Mouse (Mus musculus): Measurements from ENCODE around the gene Ubald2. TPM values are rescaled to one million over a fixed set of nuclear protein-coding genes. Genes with fewer than 3 reads are reported as not detected.
A peak's percentile ranks its signal among the peaks of the same experiment; 100 is the strongest.
"Not testable (repeated sequence)": the region's sequence is repeated elsewhere in the genome, so short reads cannot be mapped to it uniquely, and the experiment has no call there.

The Ubald2 gene
- polyA plus RNA-seq, 1 experiment from 2014 or later: 50.7 TPM

DNA sequence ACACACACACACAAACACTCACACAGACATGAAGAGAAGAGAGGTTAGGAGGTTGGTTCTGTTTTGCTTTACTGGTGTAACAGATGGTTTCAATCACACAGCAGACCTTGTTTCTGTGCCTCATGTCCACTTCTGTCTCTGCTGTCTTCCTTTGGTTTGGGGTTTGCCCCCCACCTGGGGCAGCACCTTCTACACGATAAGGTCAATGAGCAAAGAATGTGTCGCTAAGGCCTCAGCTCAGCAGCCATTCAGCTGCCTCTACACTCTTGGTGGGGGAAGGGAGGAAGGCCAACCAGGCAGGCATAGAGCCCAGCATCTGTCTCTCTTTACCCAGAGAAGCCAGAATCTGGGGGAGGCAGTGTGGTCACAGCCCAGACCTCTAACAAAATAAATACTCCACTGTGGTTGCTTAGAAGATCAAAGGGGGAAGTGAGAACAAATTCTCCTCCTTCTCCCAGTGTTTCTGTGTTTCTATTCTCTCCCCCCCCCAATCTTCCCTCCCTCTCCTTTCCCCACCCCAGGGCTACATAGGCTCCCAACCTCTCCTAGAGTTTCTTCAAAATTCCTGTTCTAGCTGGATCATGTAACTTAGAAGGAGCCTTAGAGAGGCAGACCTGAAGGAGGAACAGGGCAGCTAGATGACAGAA lies 15.6 kb upstream of the Ubald2 start:
- 20% methylated on average over 2 of the region's 2 CpGs for WGBS
- H3K4me2 ChIP-seq (replicated peaks): no peak overlapping the region
- H3K36me3 ChIP-seq: no peaks in the 10 kb centered on the region
- no peak for ATAC-seq
- peaks cover 14% of the 10 kb centered on the region for H3K4me1 ChIP-seq (replicated peaks)
- H3K4me3 ChIP-seq (replicated peaks): no peak overlapping the region
- no peak overlapping the region for H3K9ac ChIP-seq
- H3K9me3 ChIP-seq: no peaks in the 10 kb centered on the region
- no peaks in the 10 kb centered on the region for H3K27me3 ChIP-seq (replicated peaks)
- peak overlapping the region; percentile 1; the same call in 1 of the 2 replicates for H3K27ac ChIP-seq

DNA sequence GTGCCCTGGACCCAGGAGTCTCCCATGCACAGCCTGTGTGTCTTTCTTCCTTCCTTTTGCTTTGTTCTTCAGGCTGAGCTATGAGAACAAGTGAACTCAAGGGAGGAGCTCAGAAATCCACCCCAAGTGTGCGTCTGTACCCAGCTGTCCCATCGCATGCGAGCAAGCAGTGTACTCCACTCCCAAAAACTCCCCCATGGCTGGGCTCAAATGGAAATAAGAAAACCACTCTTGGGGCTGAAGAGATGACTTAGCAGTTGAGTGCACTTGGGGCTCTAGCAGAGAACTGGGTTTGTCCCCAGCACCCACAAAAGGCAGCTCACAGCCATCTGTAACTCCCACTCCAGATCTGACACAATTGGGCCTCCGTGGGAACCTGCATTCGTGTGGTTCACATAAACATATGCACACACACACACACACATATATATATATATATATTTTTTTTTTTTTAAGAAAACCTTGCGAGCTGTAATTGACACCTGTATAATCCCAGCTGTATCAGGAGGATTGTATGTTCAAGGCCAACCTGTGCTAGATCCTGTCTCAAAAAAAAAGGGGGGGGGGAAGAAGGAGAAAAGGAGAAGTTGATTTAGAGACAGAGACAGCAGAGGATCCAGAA lies 14.9 kb upstream of the Ubald2 start:
- H3K9me3 ChIP-seq: no peaks in the 10 kb centered on the region
- no peak overlapping the region for H3K4me2 ChIP-seq (replicated peaks)
- no peaks in the 10 kb centered on the region for H3K36me3 ChIP-seq
- H3K9ac ChIP-seq: no peak overlapping the region
- H3K4me3 ChIP-seq (replicated peaks): no peak overlapping the region
- H3K27me3 ChIP-seq (replicated peaks): no peaks in the 10 kb centered on the region
- peak overlapping the region; percentile 1; the same call in 1 of the 2 replicates for H3K27ac ChIP-seq
- H3K4me1 ChIP-seq (replicated peaks): peaks cover 16% of the 10 kb centered on the region
- 67% methylated on average over 6 of the region's 6 CpGs for WGBS
- no peak for ATAC-seq

DNA sequence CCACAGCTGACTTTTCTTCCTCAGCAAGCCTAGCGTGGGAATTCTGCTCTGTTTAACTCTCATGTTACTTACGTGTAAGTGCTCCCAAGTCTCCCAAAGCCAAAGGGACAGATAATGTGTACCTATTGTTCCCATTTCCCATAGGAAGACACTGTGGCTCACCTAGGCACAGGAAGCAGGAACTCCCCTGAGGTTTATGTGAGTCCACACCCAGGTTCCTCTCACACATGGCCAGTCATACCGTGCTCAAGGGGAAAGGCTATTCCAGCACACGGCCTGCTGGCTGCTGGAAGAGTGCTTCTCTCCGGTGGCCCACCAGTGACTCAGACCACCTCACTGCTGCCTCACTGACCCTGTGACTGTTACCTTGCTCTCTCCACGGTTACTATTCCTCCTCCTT lies 12.8 kb upstream of the Ubald2 start:
- no peak for ATAC-seq
- Histone ChIP-seq H3K27ac (no peak overlapping the region), H3K27me3 (replicated peaks) (no peaks in the 10 kb centered on the region), H3K9ac (no peak overlapping the region; the same call in 1 of the 2 replicates), H3K9me3 (no peaks in the 10 kb centered on the region), H3K4me3 (replicated peaks) (no peak overlapping the region), H3K4me2 (replicated peaks) (no peak overlapping the region), H3K36me3 (no peaks in the 10 kb centered on the region), H3K4me1 (replicated peaks) (peaks cover 16% of the 10 kb centered on the region)
- 67% methylated on average over 6 of the region's 6 CpGs for WGBS

- Histone ChIP-seq H3K4me2 (replicated peaks) (no peak overlapping the region), H3K27ac (no peak overlapping the region), H3K27me3 (replicated peaks) (no peaks in the 10 kb centered on the region), H3K9me3 (no peaks in the 10 kb centered on the region), H3K4me1 (replicated peaks) (peaks cover 10% of the 10 kb centered on the region; the same call in 1 of the 2 replicates), H3K36me3 (no peaks in the 10 kb centered on the region), H3K9ac (no peak overlapping the region), H3K4me3 (replicated peaks) (no peak overlapping the region)
- WGBS: 83% methylated on average over 2 of the region's 2 CpGs
- ATAC-seq: no peak
Measured at GRCm38 (mm10) chr11:116422562-116422961, 11.3 kb upstream of the Ubald2 start.

DNA sequence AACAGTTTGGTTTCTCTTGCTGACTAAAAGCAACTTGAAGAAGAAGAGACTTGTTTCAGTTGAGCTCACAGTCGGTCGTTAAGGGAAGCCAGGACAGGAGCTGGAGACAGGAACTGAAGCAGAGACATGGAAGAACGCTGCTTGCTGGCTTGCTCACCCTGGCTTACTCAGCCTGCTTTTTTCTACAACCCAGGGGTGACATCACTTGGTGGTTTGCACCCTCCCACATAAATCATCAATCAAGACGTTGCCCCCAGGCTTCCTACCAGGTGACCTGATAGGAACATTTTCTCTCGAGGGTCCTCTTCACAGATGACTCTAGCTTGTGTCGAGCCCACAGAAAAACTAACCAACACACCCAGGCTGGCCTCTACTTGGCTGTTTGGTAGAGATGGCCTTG lies 10.7 kb upstream of the Ubald2 start:
- no peaks in the 10 kb centered on the region for H3K36me3 ChIP-seq
- 80% methylated on average over 6 of the region's 6 CpGs for WGBS
- H3K9me3 ChIP-seq: no peaks in the 10 kb centered on the region
- ATAC-seq: no peak
- H3K27me3 ChIP-seq (replicated peaks): no peaks in the 10 kb centered on the region
- no peak overlapping the region for H3K27ac ChIP-seq
- H3K9ac ChIP-seq: no peak overlapping the region
- H3K4me1 ChIP-seq (replicated peaks): peaks cover 9% of the 10 kb centered on the region; the same call in 1 of the 2 replicates
- no peak overlapping the region for H3K4me2 ChIP-seq (replicated peaks)
- no peak overlapping the region for H3K4me3 ChIP-seq (replicated peaks)

DNA sequence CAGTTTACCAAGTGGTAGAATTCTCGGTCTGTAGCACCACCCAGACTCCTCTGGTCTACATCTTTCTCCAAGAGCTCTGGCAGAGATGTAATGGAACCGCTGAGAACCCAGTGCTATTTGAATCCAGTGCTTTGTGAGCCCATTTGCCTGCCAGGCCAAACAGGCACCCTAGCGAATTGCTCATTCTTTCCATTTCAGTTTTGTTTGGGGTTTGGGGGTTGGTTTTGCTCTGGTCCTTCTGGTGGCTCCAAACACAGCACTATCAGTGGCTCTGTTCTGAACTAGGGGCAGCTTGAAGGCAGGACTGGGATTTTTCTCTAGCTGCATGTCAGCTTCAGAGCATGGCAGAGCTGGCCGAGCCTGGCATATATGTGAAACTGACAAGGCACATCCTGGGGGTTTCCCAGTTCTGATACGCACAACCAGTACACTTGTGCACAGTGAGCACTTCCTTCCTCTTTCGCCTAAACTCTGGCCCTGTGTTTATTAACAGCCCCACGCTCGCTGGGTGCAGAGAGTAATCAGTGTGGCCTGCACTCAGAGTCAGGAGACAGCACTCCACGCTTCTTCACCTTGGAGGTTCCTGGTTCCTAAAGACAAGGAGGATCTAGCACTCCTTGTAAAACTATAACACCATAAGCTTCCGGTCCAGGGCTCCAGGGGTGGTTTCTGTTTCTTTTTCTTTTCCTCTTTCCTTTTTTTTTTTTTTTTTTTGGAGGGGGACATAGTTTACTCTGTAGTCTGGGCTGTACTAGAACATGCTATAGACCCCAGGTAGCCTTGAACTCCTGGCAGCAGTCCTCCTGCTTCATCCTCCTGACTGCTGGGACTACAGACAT lies 9.9 kb upstream of the Ubald2 start:
- Histone ChIP-seq H3K27me3 (replicated peaks) (no peaks in the 10 kb centered on the region), H3K9ac (no peak overlapping the region), H3K4me3 (replicated peaks) (no peak overlapping the region), H3K4me2 (replicated peaks) (no peak overlapping the region), H3K27ac (no peak overlapping the region), H3K9me3 (no peaks in the 10 kb centered on the region), H3K36me3 (no peaks in the 10 kb centered on the region), H3K4me1 (replicated peaks) (peaks cover 7% of the 10 kb centered on the region; the same call in 1 of the 2 replicates)
- no peak for ATAC-seq
- WGBS: 64% methylated on average over 10 of the region's 10 CpGs

DNA sequence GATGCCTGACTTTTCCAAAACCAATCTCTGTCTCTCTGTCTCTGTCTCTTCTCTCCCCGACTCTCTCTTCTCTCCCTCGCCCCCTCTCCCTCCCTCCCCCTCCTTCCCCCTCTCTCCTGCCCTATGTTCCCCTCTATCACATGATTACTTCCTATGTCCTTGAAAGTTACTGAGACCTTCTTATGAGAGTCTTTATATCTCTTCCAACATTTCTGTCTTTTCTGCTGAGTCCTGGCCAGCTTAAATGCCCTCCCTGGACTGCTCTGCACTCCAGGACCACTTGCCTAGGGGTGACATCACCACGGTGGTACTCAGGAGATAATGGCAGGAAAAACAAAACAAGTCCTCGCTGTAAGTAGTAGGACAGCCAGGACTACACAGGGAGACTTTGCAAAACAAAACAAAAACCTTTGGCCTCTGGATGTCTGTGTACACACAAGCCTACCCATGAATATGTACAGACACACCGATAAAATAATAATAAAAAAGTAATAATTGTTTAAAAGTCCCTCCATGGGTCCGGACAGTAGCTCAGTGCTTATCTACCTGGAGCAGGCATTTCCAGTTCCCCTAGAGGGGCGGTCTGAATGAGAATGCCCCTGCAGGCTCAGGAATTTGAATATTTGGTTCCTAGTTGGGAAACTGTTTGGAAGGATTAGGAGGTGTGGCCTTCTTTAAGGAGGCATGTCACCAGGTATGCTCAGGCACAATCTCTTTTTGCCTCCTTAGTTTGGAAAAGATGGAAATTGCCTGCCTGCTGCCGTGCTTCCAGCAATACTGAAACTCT lies 9.1 kb upstream of the Ubald2 start:
- H3K27ac ChIP-seq: no peak overlapping the region
- H3K9me3 ChIP-seq: no peaks in the 10 kb centered on the region
- H3K36me3 ChIP-seq: no peaks in the 10 kb centered on the region
- H3K4me3 ChIP-seq (replicated peaks): no peak overlapping the region
- no peak for ATAC-seq
- H3K27me3 ChIP-seq (replicated peaks): no peaks in the 10 kb centered on the region
- no peak overlapping the region for H3K9ac ChIP-seq
- no peak overlapping the region for H3K4me2 ChIP-seq (replicated peaks)
- peaks cover 7% of the 10 kb centered on the region; the same call in 1 of the 2 replicates for H3K4me1 ChIP-seq (replicated peaks)
- 43% methylated on average over 8 of the region's 8 CpGs for WGBS

- ATAC-seq: not testable (repeated sequence)
- WGBS: 82% methylated on average over 11 of the region's 11 CpGs
Measured at GRCm38 (mm10) chr11:116426328-116426727, 7.6 kb upstream of the Ubald2 start.

GRCm38 (mm10) chr11:116426852-116427575 lies 6.9 kb upstream of the Ubald2 start:
- Histone ChIP-seq H3K4me3 (replicated peaks) (no peak overlapping the region), H3K27me3 (replicated peaks) (no peaks in the 10 kb centered on the region), H3K9me3 (no peaks in the 10 kb centered on the region), H3K4me2 (replicated peaks) (no peak overlapping the region), H3K36me3 (no peaks in the 10 kb centered on the region), H3K4me1 (replicated peaks) (peaks cover 7% of the 10 kb centered on the region), H3K9ac (no peak overlapping the region), H3K27ac (no peak overlapping the region)
- WGBS: 64% methylated on average over 6 of the region's 6 CpGs
- no peak for ATAC-seq

More at GRCm38 (mm10) chr11:116426328-116426727, 7.6 kb upstream of the Ubald2 start:
- H3K27ac ChIP-seq; H3K9ac ChIP-seq; H3K4me3 ChIP-seq (replicated peaks); H3K36me3 ChIP-seq; H3K27me3 ChIP-seq (replicated peaks); H3K4me2 ChIP-seq (replicated peaks); H3K9me3 ChIP-seq; H3K4me1 ChIP-seq (replicated peaks): not testable (repeated sequence)

DNA sequence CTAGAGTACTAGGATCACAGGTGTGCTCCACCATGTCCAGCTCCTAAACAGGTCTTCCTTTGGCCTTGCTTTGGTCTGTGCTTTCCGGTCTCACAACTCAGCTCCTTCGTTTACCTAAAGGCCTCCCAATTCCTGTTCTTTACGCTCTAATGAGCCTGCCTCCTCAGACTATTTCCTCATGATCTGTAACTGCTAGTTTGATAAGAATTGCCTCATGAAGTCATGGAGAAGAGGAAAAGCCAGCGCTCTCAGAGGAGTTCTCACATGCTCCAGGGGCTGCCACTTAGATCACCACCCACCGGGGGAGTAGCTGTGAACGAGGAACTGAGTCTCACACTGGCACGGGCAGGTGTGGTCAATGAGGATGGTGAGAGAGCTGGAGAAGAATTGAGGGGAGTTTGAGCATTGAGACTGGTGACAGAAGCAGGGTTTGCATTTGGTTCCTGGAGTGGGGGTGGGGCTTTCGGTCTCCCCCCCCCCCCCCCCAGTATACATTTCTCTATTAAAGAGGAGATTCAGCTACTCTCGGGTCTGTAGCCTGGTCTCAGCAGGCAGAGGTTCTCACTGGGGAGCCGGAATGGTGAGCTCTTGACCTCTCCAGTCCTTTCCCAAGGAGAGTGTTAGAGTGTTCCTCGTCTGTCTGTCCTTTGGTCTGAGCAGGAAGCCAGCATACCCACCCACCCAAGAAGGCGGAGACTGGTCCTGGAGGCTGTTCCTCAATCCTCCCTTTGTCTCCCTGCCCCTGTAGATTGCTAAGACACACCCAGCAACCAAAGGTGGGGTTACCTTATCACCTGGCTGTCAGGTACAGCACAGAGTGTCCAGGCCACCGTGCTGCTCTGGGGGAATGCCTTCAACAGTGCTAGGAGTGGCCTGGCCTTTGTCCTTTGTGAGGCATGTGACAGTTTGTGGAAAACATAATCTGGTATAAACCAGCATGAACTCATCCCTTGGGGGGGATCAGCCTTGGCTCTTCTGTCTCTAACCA lies 4.7 kb upstream of the Ubald2 start:
- Histone ChIP-seq H3K36me3 (no peaks in the 10 kb centered on the region), H3K4me3 (replicated peaks) (no peak overlapping the region), H3K27ac (peak overlapping the region; percentile 90), H3K4me2 (replicated peaks) (peak overlapping the region; percentile 38; the same call in 1 of the 2 replicates), H3K9ac (peak overlapping the region; percentile 26; the same call in 1 of the 2 replicates), H3K9me3 (no peaks in the 10 kb centered on the region), H3K4me1 (replicated peaks) (peaks cover 4% of the 10 kb centered on the region; the same call in 1 of the 2 replicates), H3K27me3 (replicated peaks) (no peaks in the 10 kb centered on the region)
- peak; percentile 79 for ATAC-seq
- WGBS: 29% methylated on average over 13 of the region's 13 CpGs

Measured in intestine, embryonic 15.5 days (tissue).